Mouse (Mus musculus) duodenum, adult 2 months (tissue): ENCODE measurements around the gene Sag. TPM values are rescaled to one million over a fixed set of nuclear protein-coding genes. Genes with fewer than 3 reads are reported as not detected.

Experiments used
- polyA plus RNA-seq: library from polyadenylated mRNA; depleted of rRNA; stranded (reverse); fragments of >200 nt; gene quantifications from 2 replicates; pipeline ENCODE4 v1.2.3, GENCODE M21; 2012; ENCODE audit warnings: low replicate concordance; rRNA removed

The Sag gene
- polyA plus RNA-seq: 0.40 and 0.45 TPM in 2 replicates

DNA sequence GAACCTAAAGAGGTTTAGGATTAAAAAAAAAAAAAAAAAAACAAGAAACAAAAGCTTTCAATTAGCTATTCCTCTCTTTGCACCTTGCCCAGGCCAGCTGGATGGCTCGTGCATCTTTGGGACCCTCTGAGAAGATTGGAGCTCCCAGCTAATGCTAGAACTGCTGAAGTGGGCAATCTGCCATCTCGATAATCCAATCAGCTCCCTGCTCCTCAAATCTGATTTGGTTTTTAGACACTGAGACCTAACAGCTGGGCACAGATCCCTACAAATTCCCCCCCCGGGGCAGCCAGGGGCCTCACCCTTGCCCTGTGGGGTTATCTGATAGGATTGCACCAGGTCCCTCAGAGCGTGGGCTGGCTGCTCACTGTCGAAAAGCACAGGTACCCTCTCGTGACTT lies at the start of gene Sag:
Sag (plus strand) TSS at position 105 of the 400 bp plus-strand sequence.

GRCm38 (mm10) chr1:87755641-87756470 lies 47.6 kb upstream of the Sag start, which contains the start of gene Atg16l1:
Gene Atg16l1 (plus strand): TSS chr1:87755870.

DNA sequence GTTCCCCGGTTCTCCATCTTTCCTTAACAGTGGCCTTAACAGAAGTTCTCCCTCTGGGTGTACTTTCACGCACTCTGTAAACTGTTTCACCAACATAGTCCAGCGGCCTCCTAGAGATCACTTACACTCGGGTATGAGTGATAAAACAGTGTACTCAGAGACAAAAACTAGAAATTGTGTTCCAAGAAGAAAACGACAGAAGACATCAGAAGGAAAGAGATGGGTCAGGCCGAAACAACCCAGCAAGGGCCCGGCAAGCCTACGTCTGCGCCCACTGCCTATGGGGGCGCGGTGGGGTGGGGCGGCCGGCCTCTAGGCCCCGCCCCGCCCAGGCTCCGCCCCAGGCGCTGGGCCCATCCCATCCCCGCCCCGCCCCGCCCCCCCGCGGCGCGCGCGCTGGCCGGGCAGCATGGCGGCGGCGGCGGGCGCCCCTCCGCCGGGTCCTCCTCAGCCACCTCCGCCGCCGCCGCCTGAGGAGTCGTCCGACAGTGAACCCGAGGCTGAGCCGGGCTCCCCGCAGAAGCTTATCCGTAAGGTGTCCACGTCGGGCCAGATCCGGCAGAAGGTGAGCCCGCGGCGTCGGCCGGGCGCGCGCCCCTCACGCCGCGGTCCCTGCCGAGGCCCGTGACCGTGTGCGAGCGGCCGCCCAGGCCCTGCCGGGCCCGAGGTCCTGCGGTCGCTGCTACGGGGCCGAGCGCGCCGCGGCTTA lies 49.6 kb downstream of the Sag start, which contains the start of gene Dgkd:
Dgkd (plus strand) TSS at position 396 of the 709 bp plus-strand sequence.

Other genes starting within 250 kb of the Sag start
- 10.7 and 18.7 TPM in 2 replicates for gene Ngef, start 229.8 kb upstream of the Sag start, polyA plus RNA-seq
- 13.8 and 16.4 TPM in 2 replicates for gene Inpp5d, start 183.4 kb upstream of the Sag start, polyA plus RNA-seq
- gene Atg16l1, start 47.8 kb upstream of the Sag start, polyA plus RNA-seq: 11.6 and 13.2 TPM in 2 replicates
- gene Dgkd, start 49.6 kb downstream of the Sag start, polyA plus RNA-seq: 24.4 and 36.8 TPM in 2 replicates
- 4.0 and 4.7 TPM in 2 replicates for gene Usp40, start 204.9 kb downstream of the Sag start, polyA plus RNA-seq